Mouse (Mus musculus) lung, embryonic 15.5 days (tissue): ENCODE data around the gene Nkx6-1. TPM values are rescaled to one million over a fixed set of nuclear protein-coding genes. Genes with fewer than 3 reads are reported as not detected.

ENCODE experiments used
- ATAC-seq: fragments of 200-750 bp; cut with Nextera tagmentation; 2 replicates; pipeline ENCODE4 v1.8.0; 2017; ENCODE audit warnings: moderate number of reproducible peaks, borderline replicate concordance; ENCODE audit not compliant: low FRiP score, low TSS enrichment; ENCODE audit errors: extremely low read depth
- H3K27ac ChIP-seq: fragments of 300-500 bp; sonication (generic); 2 replicates; pipeline ENCODE4 v1.5.1; 2015; ENCODE audit warnings: moderate library complexity, mild to moderate bottlenecking, inconsistent platforms
- H3K27me3 ChIP-seq: fragments of 300-500 bp; sonication (generic); 2 replicates; pipeline ENCODE4 v1.6.1; 2015; ENCODE audit warnings: inconsistent platforms
- H3K36me3 ChIP-seq: fragments of 300-500 bp; sonication (generic); 2 replicates; pipeline ENCODE4 v1.6.1; 2015; ENCODE audit warnings: inconsistent platforms
- H3K4me1 ChIP-seq: fragments of 300-500 bp; sonication (generic); 2 replicates; pipeline ENCODE4 v1.6.1; 2015; ENCODE audit warnings: inconsistent platforms
- H3K4me2 ChIP-seq: fragments of 300-500 bp; sonication (generic); 2 replicates; pipeline ENCODE4 v1.6.1; 2015; ENCODE audit warnings: inconsistent platforms, mild to moderate bottlenecking, moderate library complexity
- H3K4me3 ChIP-seq: fragments of 300-500 bp; sonication (generic); 2 replicates; pipeline ENCODE4 v1.5.1; 2015; ENCODE audit warnings: mild to moderate bottlenecking, inconsistent platforms
- H3K9ac ChIP-seq: fragments of 300-500 bp; sonication (generic); 2 replicates; pipeline ENCODE4 v1.6.1; 2015; ENCODE audit warnings: inconsistent platforms
- H3K9me3 ChIP-seq: fragments of 300-500 bp; sonication (generic); 2 replicates; pipeline ENCODE4 v1.6.1; 2016; ENCODE audit warnings: inconsistent platforms
- WGBS: fragments of 180-500 bp; shearing (Covaris S2); methylation state at CpG from one replicate; pipeline ENCODE4 v1.1.7; 2015; 5-methylcytosine and 5-hydroxymethylcytosine counted together
- polyA plus RNA-seq: library from polyadenylated mRNA; unstranded; fragments of >200 nt; fragmentation: Nextera tagmentation; extraction: Ambion mirVana; gene quantifications from 2 replicates; pipeline ENCODE4 v1.2.1, GENCODE M21; 2015

The Nkx6-1 gene
- polyA plus RNA-seq, 1 experiment from 2014 or later: 0.42 TPM

DNA sequence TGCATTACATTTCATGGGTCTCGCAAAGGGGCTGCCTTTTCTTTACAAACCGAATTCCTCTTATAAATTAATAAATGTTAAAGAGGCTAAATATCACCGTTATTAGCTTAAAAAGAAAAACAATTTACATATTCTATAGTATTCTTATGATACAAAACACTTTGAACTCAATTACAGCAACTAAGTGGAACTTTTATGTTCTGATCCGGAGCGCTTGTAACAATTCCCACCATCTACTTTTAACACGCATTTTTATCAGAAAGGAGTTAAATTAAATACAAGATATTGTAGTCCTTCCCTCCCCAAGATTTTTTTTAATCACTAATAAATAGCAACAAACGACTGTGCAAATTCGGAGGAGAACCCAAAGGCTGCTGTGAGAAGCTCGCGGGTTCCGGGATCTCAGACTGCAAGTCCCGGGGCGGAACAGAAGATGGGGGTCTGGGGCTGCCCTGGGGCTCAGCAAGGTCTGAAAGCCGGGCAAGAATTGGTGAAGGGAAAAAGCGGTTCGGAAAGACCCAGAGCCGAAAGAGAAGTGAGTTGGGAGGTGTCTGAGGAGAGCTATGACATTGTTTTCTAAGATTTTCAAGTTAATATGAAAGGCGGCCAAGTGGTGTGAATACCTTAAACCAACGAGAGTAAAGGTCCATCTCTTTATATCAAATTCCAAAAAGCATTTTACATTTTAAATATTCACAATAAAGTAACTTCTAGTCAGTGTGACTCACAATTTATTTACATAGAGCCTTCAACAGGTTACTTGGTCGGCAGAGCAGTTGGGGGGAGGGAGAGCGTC is 6.4 kb downstream of the Nkx6-1 start:
- no peak overlapping the region for H3K4me3 ChIP-seq
- H3K9me3 ChIP-seq: no peaks in the 10 kb centered on the region
- H3K27ac ChIP-seq: no peak overlapping the region
- no peak for ATAC-seq
- H3K9ac ChIP-seq: no peak overlapping the region
- peaks cover 9% of the 10 kb centered on the region; the same call in 1 of the 2 replicates for H3K4me1 ChIP-seq
- H3K4me2 ChIP-seq: no peak overlapping the region
- 5% methylated on average over 21 of the region's 21 CpGs for WGBS
- H3K27me3 ChIP-seq: peaks cover 98% of the 10 kb centered on the region
- H3K36me3 ChIP-seq: no peaks in the 10 kb centered on the region

DNA sequence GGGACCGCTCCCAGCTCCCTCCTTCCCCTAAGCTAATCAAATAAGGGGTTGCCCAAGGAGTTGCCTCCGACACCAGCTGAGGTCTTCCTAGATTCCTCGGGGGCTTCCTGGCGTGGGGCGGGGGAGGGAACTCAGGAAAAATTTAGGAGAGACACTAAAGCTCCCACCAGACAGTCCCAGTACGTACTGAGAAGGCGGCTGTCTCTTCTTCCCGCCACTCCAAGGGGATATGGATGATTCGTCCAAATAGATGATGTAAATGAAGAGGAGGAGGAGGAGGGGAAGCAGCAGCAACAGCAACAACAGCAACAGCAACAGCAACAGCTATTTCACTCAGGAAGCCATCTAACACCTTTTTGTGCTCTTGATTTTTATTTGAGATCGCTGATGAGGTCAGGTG is 7.1 kb downstream of the Nkx6-1 start:
- H3K4me3 ChIP-seq: no peak overlapping the region
- peaks cover 6% of the 10 kb centered on the region; the same call in 1 of the 2 replicates for H3K4me1 ChIP-seq
- H3K9me3 ChIP-seq: no peaks in the 10 kb centered on the region
- 2% methylated on average over 10 of the region's 10 CpGs for WGBS
- H3K27ac ChIP-seq: no peak overlapping the region
- ATAC-seq: no peak
- H3K27me3 ChIP-seq: peaks cover 96% of the 10 kb centered on the region
- H3K36me3 ChIP-seq: no peaks in the 10 kb centered on the region
- H3K4me2 ChIP-seq: no peak overlapping the region
- no peak overlapping the region for H3K9ac ChIP-seq

DNA sequence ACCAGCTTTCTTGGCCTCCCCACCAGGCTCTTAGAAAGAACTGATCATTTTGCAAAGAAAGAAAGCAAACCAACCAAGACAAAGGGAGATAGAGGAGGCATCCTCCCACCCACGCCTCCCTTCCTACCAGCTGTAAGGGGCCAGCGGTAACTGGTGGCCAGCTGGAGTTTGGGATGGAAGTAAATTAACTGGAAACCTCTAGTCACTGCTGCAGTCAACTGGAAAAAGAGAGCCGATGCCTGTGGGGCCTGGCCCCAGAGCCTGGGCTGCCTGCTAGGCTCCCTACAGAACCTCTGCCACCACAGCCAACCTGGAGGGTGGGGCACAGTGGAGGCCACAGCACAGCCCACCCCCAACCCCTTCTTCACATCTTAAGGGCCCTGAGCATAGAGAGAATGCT is 8.7 kb downstream of the Nkx6-1 start:
- peaks cover 6% of the 10 kb centered on the region; the same call in 1 of the 2 replicates for H3K4me1 ChIP-seq
- no peak overlapping the region for H3K4me3 ChIP-seq
- H3K9me3 ChIP-seq: no peaks in the 10 kb centered on the region
- H3K4me2 ChIP-seq: no peak overlapping the region
- no peak overlapping the region for H3K27ac ChIP-seq
- H3K36me3 ChIP-seq: no peaks in the 10 kb centered on the region
- whole genome bisulfite sequencing: 25% methylated on average over 3 of the region's 3 CpGs
- no peak overlapping the region for H3K9ac ChIP-seq
- peaks cover 90% of the 10 kb centered on the region for H3K27me3 ChIP-seq
- ATAC-seq: no peak

DNA sequence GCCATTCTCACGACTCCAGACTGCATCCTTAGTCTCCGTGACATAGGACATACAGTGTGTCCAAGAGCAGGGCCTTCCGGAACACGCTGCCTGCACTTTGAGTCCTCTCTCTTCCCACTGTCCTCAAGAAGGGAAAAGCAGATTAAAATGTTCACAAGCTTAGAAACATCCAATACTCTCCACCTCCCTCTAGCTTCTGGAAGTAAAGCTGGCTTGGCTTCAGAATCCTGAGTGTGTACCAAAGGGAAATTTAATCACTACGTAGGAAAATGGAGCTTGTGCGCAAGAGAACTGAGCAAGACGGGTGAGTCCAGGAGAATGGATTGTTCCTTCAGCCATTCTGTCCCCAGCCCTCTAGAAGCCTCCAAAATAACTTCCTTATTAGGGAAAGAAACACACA is 9.4 kb downstream of the Nkx6-1 start:
- Histone ChIP-seq H3K4me3 (no peak overlapping the region), H3K27me3 (peaks cover 90% of the 10 kb centered on the region), H3K36me3 (no peaks in the 10 kb centered on the region), H3K9me3 (no peaks in the 10 kb centered on the region), H3K9ac (no peak overlapping the region), H3K4me2 (no peak overlapping the region), H3K4me1 (peaks cover 6% of the 10 kb centered on the region; the same call in 1 of the 2 replicates), H3K27ac (no peak overlapping the region)
- ATAC-seq: no peak
- WGBS: 48% methylated on average over 7 of the region's 7 CpGs

DNA sequence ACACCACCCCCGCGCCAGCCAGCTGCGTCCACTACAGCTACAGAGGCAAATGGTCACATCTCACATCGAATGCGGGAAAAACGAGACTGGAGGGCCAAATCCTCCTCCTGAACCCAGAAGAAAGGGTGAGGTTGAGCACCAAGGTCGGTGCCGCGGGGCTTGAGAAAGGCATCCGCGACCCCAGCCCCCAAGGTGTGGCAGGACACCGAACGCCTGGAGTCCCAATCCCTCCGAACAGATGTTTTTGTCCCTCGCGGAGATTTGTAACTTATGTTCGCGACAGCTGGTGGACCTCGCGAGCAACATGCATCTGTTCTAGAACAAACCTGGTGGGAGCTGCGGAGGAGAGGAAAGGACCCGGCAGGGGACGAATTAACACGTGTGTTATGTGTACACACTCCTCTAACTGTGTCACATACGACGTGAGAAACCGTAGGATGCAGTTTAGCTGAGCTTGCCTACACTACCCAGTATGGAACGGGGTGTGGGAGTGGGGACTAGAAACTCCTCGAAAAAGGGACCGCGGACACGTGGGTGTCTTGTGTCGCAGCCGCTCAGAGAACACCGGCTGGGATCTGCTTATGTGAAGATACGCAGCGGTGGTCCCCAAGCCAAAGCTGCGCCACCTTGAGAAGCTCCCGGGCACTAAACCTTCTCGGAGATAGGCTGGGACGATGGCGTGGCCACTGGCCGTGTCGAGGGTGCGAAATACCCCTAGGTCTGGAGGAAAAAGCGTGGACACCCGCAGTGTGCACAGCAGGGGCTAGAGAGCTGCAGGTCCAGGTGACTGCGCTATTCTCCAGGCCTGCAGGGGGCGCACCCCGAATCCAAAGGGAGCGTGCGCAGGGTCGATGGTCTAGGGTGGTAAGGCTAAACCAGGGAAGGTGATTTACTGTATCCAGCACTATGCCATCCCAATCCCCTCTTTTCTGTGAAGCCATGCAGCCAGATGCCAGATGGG is 16.8 kb downstream of the Nkx6-1 start:
- no peak overlapping the region for H3K27ac ChIP-seq
- no peak for ATAC-seq
- no peaks in the 10 kb centered on the region for H3K36me3 ChIP-seq
- H3K4me3 ChIP-seq: no peak overlapping the region
- H3K27me3 ChIP-seq: peaks cover 90% of the 10 kb centered on the region
- H3K4me2 ChIP-seq: no peak overlapping the region
- 4% methylated on average over 51 of the region's 53 CpGs for WGBS
- no peak overlapping the region for H3K9ac ChIP-seq
- H3K9me3 ChIP-seq: no peaks in the 10 kb centered on the region
- H3K4me1 ChIP-seq: no peaks in the 10 kb centered on the region; the same call in 1 of the 2 replicates

DNA sequence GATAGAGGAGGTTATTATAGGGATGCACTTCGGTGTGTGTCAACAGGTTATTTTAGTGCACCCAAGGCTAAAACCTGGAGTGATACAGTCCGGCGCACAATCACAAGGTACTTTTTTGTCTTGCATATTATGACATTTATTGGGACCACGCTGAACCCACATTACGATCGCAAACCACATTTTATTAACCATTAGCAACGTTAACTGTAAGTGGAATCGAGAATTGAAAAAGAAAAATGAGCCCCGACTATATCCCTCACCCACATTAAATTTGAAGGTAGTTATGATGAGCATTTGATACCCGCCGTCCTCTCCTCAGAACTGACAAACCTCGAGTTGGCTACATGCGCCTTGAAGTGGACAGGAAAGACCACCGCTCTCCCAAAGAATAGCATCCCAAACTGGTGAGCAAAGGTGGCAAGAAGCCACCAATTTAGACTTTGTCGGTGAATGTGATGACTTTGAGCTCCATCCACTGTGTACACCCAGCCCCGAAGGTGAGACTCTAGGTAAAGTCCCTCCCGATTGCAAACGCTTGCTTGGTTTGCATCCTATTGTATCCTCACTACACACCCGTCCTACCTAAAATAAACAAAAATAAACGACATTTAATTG is 17.7 kb downstream of the Nkx6-1 start:
- Histone ChIP-seq H3K4me3 (no peak overlapping the region), H3K27ac (no peak overlapping the region), H3K27me3 (peaks cover 93% of the 10 kb centered on the region), H3K4me1 (no peaks in the 10 kb centered on the region; the same call in 1 of the 2 replicates), H3K9ac (no peak overlapping the region), H3K4me2 (no peak overlapping the region), H3K9me3 (no peaks in the 10 kb centered on the region), H3K36me3 (no peaks in the 10 kb centered on the region)
- WGBS: 34% methylated on average over 20 of the region's 20 CpGs
- no peak for ATAC-seq

DNA sequence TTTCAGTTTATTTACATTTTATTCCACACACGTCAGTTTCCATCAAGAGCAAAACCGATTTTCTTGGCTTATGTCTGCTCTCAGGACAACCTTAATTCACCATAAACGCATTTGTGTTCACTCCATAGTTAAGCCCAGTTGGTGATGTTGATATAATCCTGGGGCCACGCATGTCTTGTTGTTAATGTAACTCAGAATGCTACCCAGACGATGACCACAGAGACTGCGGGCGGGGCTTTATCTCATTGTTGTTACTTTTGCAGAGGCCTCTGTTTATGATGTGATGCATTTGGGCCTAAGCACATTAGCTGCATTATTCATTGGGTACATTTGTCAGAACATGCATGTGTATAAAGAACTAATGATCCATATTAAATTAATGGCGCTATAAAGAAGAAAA is 19.7 kb downstream of the Nkx6-1 start:
- H3K27ac ChIP-seq: no peak overlapping the region
- 61% methylated on average over 8 of the region's 8 CpGs for WGBS
- H3K27me3 ChIP-seq: peaks cover 76% of the 10 kb centered on the region
- H3K4me1 ChIP-seq: no peaks in the 10 kb centered on the region; the same call in 1 of the 2 replicates
- H3K4me2 ChIP-seq: no peak overlapping the region
- H3K9me3 ChIP-seq: no peaks in the 10 kb centered on the region
- H3K36me3 ChIP-seq: no peaks in the 10 kb centered on the region
- no peak overlapping the region for H3K4me3 ChIP-seq
- H3K9ac ChIP-seq: no peak overlapping the region
- no peak for ATAC-seq

DNA sequence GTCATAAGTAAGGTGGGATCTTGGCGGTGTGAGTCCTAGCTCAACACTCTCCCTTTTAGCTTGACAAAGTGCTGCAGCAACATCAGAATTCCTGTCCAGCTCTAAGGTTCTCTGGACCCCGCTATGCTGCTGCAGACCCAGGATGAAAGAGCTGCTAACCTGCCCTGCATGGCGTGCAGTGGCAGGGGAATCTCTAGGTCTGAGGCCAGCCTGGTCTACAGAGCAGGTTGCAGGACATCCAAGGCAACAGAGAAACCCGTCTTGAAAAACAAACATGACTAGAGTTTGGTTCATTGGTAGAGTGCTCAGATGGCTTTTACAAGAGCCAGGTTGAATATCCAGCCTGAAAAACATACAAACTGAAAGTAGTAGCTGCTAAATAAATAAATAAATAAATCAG is 26.7 kb downstream of the Nkx6-1 start:
- no peak overlapping the region for H3K9ac ChIP-seq
- no peaks in the 10 kb centered on the region for H3K36me3 ChIP-seq
- H3K27me3 ChIP-seq: peaks cover 11% of the 10 kb centered on the region; the same call in 1 of the 2 replicates
- H3K9me3 ChIP-seq: no peaks in the 10 kb centered on the region
- no peaks in the 10 kb centered on the region for H3K4me1 ChIP-seq
- WGBS: 69% methylated on average over 4 of the region's 4 CpGs
- no peak overlapping the region for H3K27ac ChIP-seq
- ATAC-seq: no peak
- no peak overlapping the region for H3K4me2 ChIP-seq
- H3K4me3 ChIP-seq: no peak overlapping the region

Other genes with a start within 250 kb of the Nkx6-1 start
- gene Cds1, start 100.1 kb upstream of the Nkx6-1 start, polyA plus RNA-seq: 4.1 and 7.4 TPM in 2 replicates